Mouse (Mus musculus) adrenal gland, postnatal 4 days (tissue): ENCODE data around the gene Cdk1. TPM values are rescaled to one million over a fixed set of nuclear protein-coding genes. Genes with fewer than 3 reads are reported as not detected.
A peak's percentile ranks its signal among the peaks of the same experiment; 100 is the strongest.

Source experiments
- DNase-seq, 2 experiments: peaks; one replicate each; pipeline ENCODE4 v3.0.0; 2021 to 2022; ENCODE audit warnings: low spot score in 2 of 2, mixed read lengths in 2 of 2
- total RNA-seq, 2 experiments: library from RNA; stranded (reverse); gene quantifications; 2 replicates each; pipeline ENCODE4 v1.2.3; 2021

Gene Cdk1
- total RNA-seq, 2 experiments from 2014 or later: 79.6 to 84.1 TPM

- peak in 1 of 2 experiments; percentile 15 for DNase-seq
Observed at GRCm38 (mm10) chr10:69351071-69351841, 1.5 kb downstream of the Cdk1 start.

- no peak for DNase-seq
Observed at GRCm38 (mm10) chr10:69348206-69348605, 4.5 kb downstream of the Cdk1 start.

DNA sequence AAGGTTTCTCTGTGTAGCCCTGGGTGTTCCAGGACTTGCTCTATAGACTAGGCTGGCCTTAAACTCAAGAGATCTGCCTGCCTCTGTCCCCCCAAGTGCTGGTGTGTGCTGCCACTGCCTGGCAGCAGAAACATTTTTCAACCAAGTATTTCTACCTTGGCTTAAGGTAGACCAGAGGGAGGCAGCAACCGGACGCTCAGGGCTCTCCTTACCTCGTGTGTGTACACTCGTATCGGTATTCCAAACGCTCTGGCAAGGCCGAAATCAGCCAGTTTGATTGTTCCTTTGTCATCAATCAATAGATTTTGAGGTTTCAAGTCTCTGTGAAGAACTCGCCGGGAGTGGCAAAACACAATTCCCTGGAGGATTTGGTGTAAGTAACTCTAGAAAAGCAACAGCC, 10.4 kb downstream of the Cdk1 start:
- DNase-seq: no peak

- DNase-seq: no peak
Observed at GRCm38 (mm10) chr10:69341570-69342227, 11.0 kb downstream of the Cdk1 start.

- no peak for DNase-seq
Observed at GRCm38 (mm10) chr10:69340001-69340400, 12.7 kb downstream of the Cdk1 start.

DNA sequence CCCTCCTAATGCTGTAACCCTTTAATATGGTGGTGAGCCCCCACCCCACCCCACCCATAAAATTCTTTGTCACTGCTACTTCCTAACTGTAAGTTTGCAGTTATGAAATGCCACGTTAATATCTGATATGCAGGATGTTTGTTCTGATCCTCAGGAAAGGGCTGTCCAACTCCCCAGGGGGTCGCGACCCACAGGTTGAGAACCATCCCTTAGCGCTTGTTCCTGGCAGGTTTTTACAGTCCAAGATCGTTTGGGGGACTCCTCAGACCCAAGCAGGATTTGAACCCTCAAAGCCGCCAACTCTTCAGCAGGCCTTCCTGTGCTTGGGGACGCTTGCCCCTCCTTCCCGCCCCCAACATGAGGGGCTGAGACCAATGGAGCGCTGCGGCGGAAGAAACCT, 16.5 kb downstream of the Cdk1 start:
- DNase-seq: no peak

DNA sequence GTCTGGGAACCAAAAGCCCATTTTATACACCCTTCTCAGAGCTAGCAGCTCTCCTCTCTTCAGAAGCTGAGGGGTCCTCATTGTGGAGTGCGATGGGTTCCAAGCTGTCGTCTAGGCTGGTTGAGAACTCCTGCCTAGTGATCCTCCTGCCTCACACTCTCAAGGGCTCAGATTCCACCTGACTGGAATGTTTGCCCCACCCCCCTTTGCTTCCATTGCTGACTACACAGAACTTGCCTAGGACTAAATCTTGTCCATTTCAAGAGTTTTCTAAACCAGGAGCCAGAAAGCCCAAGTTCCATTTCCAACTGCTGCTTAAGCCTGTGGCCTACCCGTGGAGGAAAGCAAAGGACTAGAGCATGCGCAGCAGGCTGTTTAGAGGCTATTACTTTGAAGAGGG, 17.1 kb downstream of the Cdk1 start:
- DNase-seq: no peak

DNA sequence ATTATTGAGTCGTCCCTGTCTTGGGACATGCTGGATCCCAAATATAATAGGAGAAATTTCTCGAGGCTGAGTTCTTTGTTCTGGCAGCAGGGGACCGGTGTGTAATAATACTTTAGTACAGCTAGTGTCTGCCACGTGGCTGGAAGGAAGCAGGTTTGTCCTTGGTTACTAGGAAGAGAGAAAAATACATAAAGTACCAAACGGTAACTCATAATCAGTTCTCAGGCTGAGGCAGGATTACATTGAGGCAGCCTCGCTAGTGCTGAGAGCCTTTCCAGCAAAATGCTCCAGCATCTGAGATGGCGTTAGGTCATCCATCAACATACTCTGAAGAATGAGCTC, 17.6 kb downstream of the Cdk1 start:
- DNase-seq: no peak

GRCm38 (mm10) chr10:69334271-69335194, 18.2 kb downstream of the Cdk1 start:
- no peak for DNase-seq

DNA sequence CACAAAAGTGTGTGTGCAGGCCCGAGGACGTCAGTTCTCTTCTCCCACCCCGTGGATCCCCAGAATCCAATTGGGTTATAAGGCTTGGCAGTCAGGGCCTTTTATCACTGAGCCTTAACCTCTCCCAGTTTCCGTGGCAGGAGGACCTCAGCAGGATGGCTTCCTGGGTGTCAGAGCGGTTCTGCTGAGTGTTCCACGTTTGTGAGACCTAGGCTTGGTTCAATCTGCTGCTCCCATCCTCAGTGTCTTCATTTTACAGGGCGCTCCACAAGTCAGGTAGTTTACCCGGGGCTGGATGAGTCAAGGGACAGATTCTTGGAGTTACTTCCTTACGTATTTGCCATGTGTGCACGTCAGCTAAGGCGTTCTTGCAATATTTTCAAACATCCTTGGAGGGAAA, 19.5 kb downstream of the Cdk1 start:
- DNase-seq: no peak

- DNase-seq: no peak
Observed at GRCm38 (mm10) chr10:69331231-69331630, 21.5 kb downstream of the Cdk1 start.

- DNase-seq: no peak
Observed at GRCm38 (mm10) chr10:69328656-69329046, 24.1 kb downstream of the Cdk1 start.

DNA sequence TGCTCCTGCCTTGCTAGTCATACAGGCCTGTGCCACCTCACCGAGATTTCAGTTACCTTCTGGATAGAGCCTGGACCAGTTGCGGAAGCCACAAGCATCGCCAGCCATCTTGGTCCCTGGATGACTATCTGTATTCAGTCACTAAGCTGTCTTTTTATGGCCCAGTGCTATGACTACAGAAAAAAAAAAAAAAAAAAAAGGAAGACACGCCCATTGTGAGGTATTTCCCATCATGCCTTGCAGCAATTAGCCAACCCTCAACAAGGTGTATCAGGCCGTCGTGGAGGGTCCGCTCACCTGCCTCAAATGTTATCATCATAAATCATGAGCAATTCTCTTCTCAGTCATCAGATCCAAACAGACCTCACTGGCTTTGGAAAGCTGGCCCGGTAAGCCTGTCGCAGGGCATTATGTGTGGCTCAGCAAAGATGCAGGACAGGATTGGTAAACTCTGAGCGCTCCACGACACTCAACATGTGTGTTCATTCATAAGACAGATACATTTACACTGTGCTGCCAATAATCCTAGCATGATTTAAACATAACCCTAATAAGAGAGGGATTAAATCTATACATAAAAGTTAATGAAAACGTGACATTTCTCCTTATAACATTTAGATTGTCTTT, 24.6 kb downstream of the Cdk1 start:
- DNase-seq: no peak

- no peak for DNase-seq
Observed at GRCm38 (mm10) chr10:69327362-69327761, 25.4 kb downstream of the Cdk1 start.

DNA sequence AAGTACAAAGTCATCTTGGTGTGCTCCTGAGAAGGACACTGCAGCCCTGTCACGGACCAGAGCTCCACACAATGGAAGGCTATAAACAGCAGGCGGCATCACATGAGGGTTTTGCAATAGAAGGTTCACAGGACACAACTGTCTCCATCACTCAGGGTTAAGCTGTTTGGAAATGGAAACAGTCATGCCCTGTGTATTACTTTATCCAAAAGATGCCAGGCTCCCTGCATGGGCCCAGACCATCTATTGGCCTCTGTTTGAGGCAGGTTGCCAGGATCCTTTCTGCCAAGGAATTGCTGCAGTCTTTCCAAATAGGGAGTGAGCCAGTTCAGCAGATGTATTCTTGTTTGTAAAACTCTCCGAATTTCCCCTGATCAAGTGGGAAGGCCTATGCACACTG, 26.3 kb downstream of the Cdk1 start:
- DNase-seq: no peak

DNA sequence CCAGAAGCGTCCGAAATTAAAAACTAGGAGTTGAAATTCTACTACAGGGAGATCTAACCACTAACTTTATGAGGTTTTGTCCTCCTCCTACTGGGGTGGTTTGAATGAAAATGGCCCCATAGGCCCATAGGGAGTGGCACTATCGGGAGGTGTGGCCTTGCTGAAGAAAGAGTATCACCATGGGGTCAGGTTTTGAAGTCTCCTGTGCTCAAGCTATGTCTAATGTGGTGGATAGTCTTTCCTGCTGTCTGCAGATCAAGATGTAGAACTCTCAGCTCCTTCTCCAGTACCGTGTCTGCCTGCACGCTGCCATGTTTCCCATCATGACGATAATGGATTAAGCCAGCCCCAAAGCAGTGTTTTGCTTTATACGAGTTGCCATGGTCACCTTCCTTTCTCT, 27.9 kb downstream of the Cdk1 start:
- no peak for DNase-seq

DNA sequence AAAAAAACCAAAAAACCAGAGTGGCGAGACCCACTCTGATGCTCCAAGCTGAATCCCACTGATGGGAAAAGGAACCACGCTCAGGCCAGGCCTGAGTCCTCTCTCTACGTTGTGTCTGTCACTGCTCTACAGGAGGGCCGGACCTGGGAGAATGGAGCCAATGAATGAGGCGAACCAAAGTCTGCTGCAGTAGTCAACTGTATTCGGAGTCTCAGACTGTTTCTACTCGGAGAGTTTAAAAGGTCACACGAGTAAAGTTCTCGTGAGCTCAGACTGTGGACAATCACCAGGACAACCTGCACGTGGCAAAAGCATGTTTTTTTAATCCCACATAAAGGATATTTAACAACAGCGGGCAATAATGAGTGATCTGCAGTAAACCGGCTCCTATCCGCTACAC, 28.8 kb downstream of the Cdk1 start:
- no peak for DNase-seq

DNA sequence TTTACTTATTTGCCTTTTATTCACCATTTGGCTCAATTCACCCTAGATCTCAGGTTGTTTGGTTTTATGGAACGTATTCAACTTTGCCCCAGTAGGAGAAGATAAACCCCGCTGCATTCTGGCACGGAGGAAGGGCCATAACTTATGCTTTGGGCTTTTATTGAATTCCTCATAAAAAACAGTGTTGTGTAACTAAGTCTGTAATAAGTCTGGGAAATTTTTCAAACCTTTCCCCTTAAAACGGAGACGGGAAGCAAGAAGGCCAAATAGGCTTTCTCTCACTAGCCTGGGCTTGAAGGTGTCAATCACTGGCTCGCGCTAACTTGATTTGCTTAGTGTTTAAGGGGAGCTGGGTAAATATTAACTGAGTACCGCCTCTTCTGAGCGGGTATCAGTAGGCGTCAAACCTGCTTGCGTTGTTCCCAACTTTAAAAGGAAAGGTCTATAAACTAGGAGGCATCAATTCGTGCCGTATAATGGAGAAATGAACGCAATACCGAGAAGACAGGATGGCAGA, 31.2 kb downstream of the Cdk1 start:
- DNase-seq: no peak

DNA sequence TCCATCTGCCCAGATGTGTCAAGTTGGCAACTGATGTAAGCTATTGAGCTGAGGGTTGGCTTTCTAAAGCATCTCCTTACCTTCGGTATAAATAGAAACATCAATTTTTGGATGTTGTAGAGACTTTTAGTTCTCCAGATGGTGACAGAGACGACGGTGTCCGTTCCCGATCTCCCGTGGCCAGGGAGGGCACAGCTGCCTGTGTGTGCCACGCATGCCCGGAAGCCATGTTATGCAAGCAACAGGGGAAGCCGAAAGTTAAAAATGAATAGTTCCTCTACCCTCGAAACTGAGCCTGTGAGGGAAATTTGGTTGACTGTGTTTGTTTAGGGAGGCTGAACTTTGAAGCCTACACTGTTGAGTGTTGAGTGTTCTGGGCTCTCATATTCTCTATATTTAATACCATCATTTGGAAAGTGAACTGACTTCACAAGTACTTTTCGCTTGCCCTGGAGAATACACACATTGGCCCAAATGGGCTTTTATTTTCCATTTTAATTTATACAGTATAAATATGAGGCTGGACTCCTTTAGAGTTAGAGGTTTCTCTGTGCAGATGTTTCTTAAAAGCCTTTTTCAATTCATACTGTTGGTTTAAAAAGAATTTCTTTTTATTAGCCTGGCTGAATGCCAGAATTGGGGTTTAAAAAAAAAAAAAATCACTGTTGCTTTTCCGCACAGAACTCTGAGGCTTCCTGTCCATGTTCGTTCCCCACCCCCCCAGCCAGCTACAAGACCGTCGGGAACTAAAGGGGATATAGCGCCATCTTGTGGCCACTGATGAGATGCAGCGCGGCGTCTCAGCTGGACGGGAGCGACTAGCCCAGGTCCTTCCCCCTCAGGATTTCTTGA, 31.8 kb downstream of the Cdk1 start:
- peak; percentile 57 to 64 for DNase-seq

DNA sequence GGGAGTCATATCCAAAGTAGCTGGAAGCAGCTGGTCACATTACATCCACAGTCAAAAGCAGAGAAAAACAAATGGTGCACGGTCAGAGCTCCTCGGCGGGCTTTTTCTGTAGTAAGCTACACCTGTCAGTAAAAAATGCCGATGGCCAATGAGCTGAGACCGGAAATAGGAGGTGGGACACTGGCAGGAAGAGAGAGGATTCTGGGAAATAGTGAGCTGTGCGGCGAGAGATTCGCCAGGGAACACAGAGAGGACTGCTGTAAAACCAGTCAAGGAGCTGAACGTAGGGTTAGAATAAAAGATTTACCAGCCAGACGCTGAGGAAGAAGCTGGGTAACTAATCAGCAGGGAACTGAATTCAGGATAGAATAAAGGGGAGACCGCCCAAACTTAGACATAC, 34.2 kb downstream of the Cdk1 start:
- no peak for DNase-seq
